Mouse (Mus musculus): ENCODE results near the gene Ugt2b38.
"Not testable (repeated sequence)": the region's sequence is repeated elsewhere in the genome, so short reads cannot be mapped to it uniquely, and the experiment has no call there.

The Ugt2b38 gene

GRCm38 (mm10) chr5:87424041-87424440 lies at the start of gene Ugt2b38:
Gene Ugt2b38, minus strand, starts transcription at chr5:87424203.
- DNase-seq (ENCODE audit: low spot score): not testable (repeated sequence)

GRCm38 (mm10) chr5:87458810-87459209 lies 34.8 kb upstream of the Ugt2b38 start:
- DNase-seq (ENCODE audit: low spot score): no peak

GRCm38 (mm10) chr5:87457701-87458100 lies 33.7 kb upstream of the Ugt2b38 start:
- no peak for DNase-seq (ENCODE audit: low spot score)

GRCm38 (mm10) chr5:87456216-87456850 lies 32.3 kb upstream of the Ugt2b38 start:
- DNase-seq (ENCODE audit: low spot score): no peak

GRCm38 (mm10) chr5:87455519-87455918 lies 31.5 kb upstream of the Ugt2b38 start:
- no peak for DNase-seq (ENCODE audit: low spot score)

- DNase-seq (ENCODE audit: low spot score): not testable (repeated sequence)
These were observed 28.5 kb upstream of the Ugt2b38 start for GRCm38 (mm10) chr5:87452514-87452913.

- peak; percentile 2 for DNase-seq (ENCODE audit: low spot score)
These were observed 12.3 kb upstream of the Ugt2b38 start for GRCm38 (mm10) chr5:87436264-87436663.

- no peak for DNase-seq (ENCODE audit: low spot score)
These were observed 1.7 kb upstream of the Ugt2b38 start for GRCm38 (mm10) chr5:87425676-87426075.

GRCm38 (mm10) chr5:87396968-87397367 lies 27.0 kb downstream of the Ugt2b38 start:
- DNase-seq (ENCODE audit: low spot score): no peak

GRCm38 (mm10) chr5:87390818-87391217 lies 33.2 kb downstream of the Ugt2b38 start:
- DNase-seq (ENCODE audit: low spot score): no peak

- DNase-seq (ENCODE audit: low spot score): no peak
These were observed 43.8 kb downstream of the Ugt2b38 start for GRCm38 (mm10) chr5:87380234-87380633.

GRCm38 (mm10) chr5:87379825-87380224 lies 44.2 kb downstream of the Ugt2b38 start:
- DNase-seq (ENCODE audit: low spot score): no peak

- no peak for DNase-seq (ENCODE audit: low spot score)
These were observed 48.1 kb downstream of the Ugt2b38 start for GRCm38 (mm10) chr5:87375874-87376383.

GRCm38 (mm10) chr5:87373502-87373863 lies 50.5 kb downstream of the Ugt2b38 start:
- no peak for DNase-seq (ENCODE audit: low spot score)

GRCm38 (mm10) chr5:87372788-87373501 lies 51.1 kb downstream of the Ugt2b38 start:
- DNase-seq (ENCODE audit: low spot score): not testable (repeated sequence)

Data from lung, postnatal 25 days (tissue).